ENCODE assay signal across 14 mouse cellular contexts in genomic region chr17:28236636-28237015, GRCm38 (mm10). TPM values are rescaled to one million over a fixed set of nuclear protein-coding genes. Genes with fewer than 3 reads are reported as not detected.
DNase-seq lines count a peak whose midpoint lies in the region; ATAC-seq and TF ChIP-seq lines count a peak whose summit lies in the region.
"Had no signal": no experiment of that assay in that cellular context is flagged by ENCODE, and none has a peak within 500 bp of the region (broad histone marks: within the 10 kb centered on the region; RNA-seq: fewer than 3 reads in every experiment).

No protein-coding gene starts in this region.

- peaks cover 6% of the 10 kb centered on the region for H3K4me1 ChIP-seq in forebrain, embryonic 15.5 days
- peaks cover 39% of the 10 kb centered on the region for H3K4me1 ChIP-seq in forebrain, embryonic 10.5 days
- peaks cover 40% of the 10 kb centered on the region for H3K4me1 ChIP-seq in neural tube, embryonic 15.5 days
- H3K4me1 ChIP-seq in liver, adult 2 months (ENCODE audit: control insufficient read depth, insufficient read depth, low read length), result peaks cover 38% of the 10 kb centered on the region

- H3K4me2 ChIP-seq in forebrain, embryonic 15.5 days (replicated peaks), result no peak overlapping the region
- no peak overlapping the region for H3K4me2 ChIP-seq in neural tube, embryonic 15.5 days
- H3K4me2 ChIP-seq: hindbrain, embryonic 14.5 days; midbrain, embryonic 12.5 days; neural tube, embryonic 12.5 days had no signal

- no peaks in the 10 kb centered on the region for H3K9me3 ChIP-seq in forebrain, embryonic 15.5 days
- H3K9me3 ChIP-seq in forebrain, embryonic 10.5 days, result no peaks in the 10 kb centered on the region
- H3K9me3 ChIP-seq in neural tube, embryonic 15.5 days (replicated peaks), result no peaks in the 10 kb centered on the region
- H3K9me3 ChIP-seq: midbrain, embryonic 12.5 days; neural tube, embryonic 12.5 days had no signal

- no peaks in the 10 kb centered on the region for H3K36me3 ChIP-seq in forebrain, embryonic 15.5 days
- peaks cover 40% of the 10 kb centered on the region for H3K36me3 ChIP-seq in forebrain, embryonic 10.5 days (replicated peaks)
- no peaks in the 10 kb centered on the region for H3K36me3 ChIP-seq in neural tube, embryonic 15.5 days
- H3K36me3 ChIP-seq in liver, adult 2 months (ENCODE audit: control insufficient read depth, insufficient read depth, low read length), result no peaks in the 10 kb centered on the region
- H3K36me3 ChIP-seq: neural tube, embryonic 12.5 days had no signal

- 89% methylated on average over 4 of the region's 4 CpGs for WGBS in forebrain, embryonic 15.5 days
- 89% methylated on average over 4 of the region's 4 CpGs for WGBS in forebrain, embryonic 10.5 days
- 86% methylated on average over 4 of the region's 4 CpGs for WGBS in neural tube, embryonic 15.5 days
- WGBS in liver, adult 2 months, result 26% methylated on average over 4 of the region's 4 CpGs

- ATAC-seq in forebrain, embryonic 15.5 days (replicated peaks), result no peak
- no peak for ATAC-seq in neural tube, embryonic 15.5 days (ENCODE audit: low FRiP score)
- ATAC-seq in granulocyte monocyte progenitor cell, adult 5-6 weeks (replicated peaks; ENCODE audit: poor library complexity, severe bottlenecking), result no peak

- H3K9ac ChIP-seq in forebrain, embryonic 15.5 days (replicated peaks), result no peak overlapping the region
- 0 out of 2 replicates have a peak overlapping the region, but pooled peaks have one; percentile 5 for H3K9ac ChIP-seq in neural tube, embryonic 15.5 days (replicated peaks)
- peak overlapping the region; percentile 17; the same call in 1 of the 2 replicates for H3K9ac ChIP-seq in liver, adult 2 months (ENCODE audit: low read depth, low read length)
- H3K9ac ChIP-seq: hindbrain, embryonic 14.5 days; midbrain, embryonic 12.5 days; neural tube, embryonic 12.5 days had no signal

- H3K27ac ChIP-seq in forebrain, embryonic 15.5 days (replicated peaks), result peak overlapping the region; percentile 8; the same call in 1 of the 2 replicates
- H3K27ac ChIP-seq in forebrain, embryonic 10.5 days, result no peak overlapping the region
- H3K27ac ChIP-seq in neural tube, embryonic 15.5 days (replicated peaks), result peak overlapping the region; percentile 23; the same call in 1 of the 2 replicates
- H3K27ac ChIP-seq in liver, adult 2 months (replicated peaks; ENCODE audit: insufficient read depth, low read depth, low read length), result peak overlapping the region; percentile 66
- H3K27ac ChIP-seq: hindbrain, embryonic 14.5 days; kidney, postnatal 0 days; neural tube, embryonic 12.5 days had no signal

- H3K27me3 ChIP-seq in forebrain, embryonic 15.5 days, result no peaks in the 10 kb centered on the region
- 0 out of 2 replicates have a peak, but pooled peaks cover 3% of the 10 kb centered on the region for H3K27me3 ChIP-seq in forebrain, embryonic 10.5 days (ENCODE audit: poor library complexity, severe bottlenecking)
- no peaks in the 10 kb centered on the region for H3K27me3 ChIP-seq in neural tube, embryonic 15.5 days (replicated peaks)
- no peaks in the 10 kb centered on the region for H3K27me3 ChIP-seq in liver, adult 2 months (ENCODE audit: control insufficient read depth, insufficient read depth, low read length)
- H3K27me3 ChIP-seq: midbrain, embryonic 12.5 days; neural tube, embryonic 12.5 days had no signal

- TF ChIP-seq POLR2A in liver, adult 2 months (IDR thresholded peaks at IDR 0.05; ENCODE audit: extremely low read depth, insufficient read depth, low read length), result no peak

- DNase-seq in forebrain, embryonic 10.5 days (ENCODE audit: extremely low spot score, low spot score), result no peak
- DNase-seq in neural tube, embryonic 10.5 days (ENCODE audit: extremely low spot score, low spot score), result no peak
- peak; percentile 68 for DNase-seq in liver, adult 2 months (ENCODE audit: extremely low read depth, low read depth, low spot score)
- no peak for DNase-seq in thymus, adult 18-20 months
- DNase-seq in spleen, postnatal 4 days (ENCODE audit: low spot score in 2 of 2), result no peak
- DNase-seq: cerebellum, adult 9-11 months; thymus, postnatal 25 days had no signal

- H3K4me3 ChIP-seq in forebrain, embryonic 15.5 days, result no peak overlapping the region
- no peak overlapping the region for H3K4me3 ChIP-seq in forebrain, embryonic 10.5 days
- no peak overlapping the region for H3K4me3 ChIP-seq in neural tube, embryonic 15.5 days (replicated peaks)
- no peak overlapping the region for H3K4me3 ChIP-seq in liver, adult 2 months (ENCODE audit: insufficient read depth, low read depth, low read length)
- H3K4me3 ChIP-seq: midbrain, embryonic 12.5 days; neural tube, embryonic 12.5 days had no signal

- no peak for TF ChIP-seq CTCF in liver, adult 2 months (IDR thresholded peaks at IDR 0.05; ENCODE audit: low read depth, low read length)

- peaks cover 22% of the 10 kb centered on the region for H3K79me2 ChIP-seq in liver, adult 2 months (ENCODE audit: control insufficient read depth, insufficient read depth, low read length)

RNA-seq across cellular contexts. Expression of gene Ppard, which starts 4.1 kb away (rescaled TPM):
- polyA plus RNA-seq in forebrain, embryonic 15.5 days (2015; fragmentation: Nextera tagmentation; extraction: Ambion mirVana), result 1.3 and 1.4 TPM in 2 replicates
- polyA plus RNA-seq in forebrain, embryonic 10.5 days (2016; fragmentation: Nextera tagmentation; extraction: Ambion mirVana), result 1.3 and 1.4 TPM in 2 replicates
- polyA plus RNA-seq in neural tube, embryonic 15.5 days (2015; fragmentation: Nextera tagmentation; extraction: Ambion mirVana), result 1.3 and 1.7 TPM in 2 replicates
- 3.0 and 3.2 TPM in 2 replicates for total RNA-seq in liver, adult 2 months (2014; rRNA removed)
- 9.7 and 13.7 TPM in 2 replicates for polyA plus RNA-seq in liver, adult 2 months (2012; rRNA removed)
- 8.4 and 8.8 TPM in 2 replicates for total RNA-seq in granulocyte monocyte progenitor cell, adult 5-6 weeks (2014; fragmentation: Nextera tagmentation)
- total RNA-seq in granulocyte monocyte progenitor cell, adult 5-6 weeks (2017), result 0.34 and 5.6 TPM in 2 replicates

RNA-seq across cellular contexts. Expression of gene Def6, which starts 29.0 kb away (rescaled TPM):
- 3.7 and 4.8 TPM in 2 replicates for polyA plus RNA-seq in forebrain, embryonic 15.5 days (2015; fragmentation: Nextera tagmentation; extraction: Ambion mirVana)
- 2.4 and 4.1 TPM in 2 replicates for polyA plus RNA-seq in forebrain, embryonic 10.5 days (2016; fragmentation: Nextera tagmentation; extraction: Ambion mirVana)
- 8.6 and 24.0 TPM in 2 replicates for polyA plus RNA-seq in neural tube, embryonic 15.5 days (2015; fragmentation: Nextera tagmentation; extraction: Ambion mirVana)
- 0.28 and 0.67 TPM in 2 replicates for total RNA-seq in liver, adult 2 months (2014; rRNA removed)
- 0.31 and 1.0 TPM in 2 replicates for polyA plus RNA-seq in liver, adult 2 months (2012; rRNA removed)
- total RNA-seq in granulocyte monocyte progenitor cell, adult 5-6 weeks (2014; fragmentation: Nextera tagmentation), result 57.9 and 67.3 TPM in 2 replicates
- 108 and 142 TPM in 2 replicates for total RNA-seq in granulocyte monocyte progenitor cell, adult 5-6 weeks (2017)

RNA-seq across cellular contexts. Expression of gene Zfp523, which starts 59.7 kb away (rescaled TPM):
- 39.6 and 40.7 TPM in 2 replicates for polyA plus RNA-seq in forebrain, embryonic 15.5 days (2015; fragmentation: Nextera tagmentation; extraction: Ambion mirVana)
- 32.6 and 35.6 TPM in 2 replicates for polyA plus RNA-seq in forebrain, embryonic 10.5 days (2016; fragmentation: Nextera tagmentation; extraction: Ambion mirVana)
- polyA plus RNA-seq in neural tube, embryonic 15.5 days (2015; fragmentation: Nextera tagmentation; extraction: Ambion mirVana), result 41.5 and 43.8 TPM in 2 replicates
- total RNA-seq in liver, adult 2 months (2014; rRNA removed), result 10.4 and 13.2 TPM in 2 replicates
- 27.8 and 33.6 TPM in 2 replicates for polyA plus RNA-seq in liver, adult 2 months (2012; rRNA removed)
- 14.5 and 20.9 TPM in 2 replicates for total RNA-seq in granulocyte monocyte progenitor cell, adult 5-6 weeks (2014; fragmentation: Nextera tagmentation)
- 19.5 and 29.1 TPM in 2 replicates for total RNA-seq in granulocyte monocyte progenitor cell, adult 5-6 weeks (2017)
